Mouse (Mus musculus) kidney, adult 2 months (tissue): Measurements from ENCODE around the gene Myh11.

Experiments used
- CTCF ChIP-seq: fragments of 200-500 bp; conservative IDR thresholded peaks from 2 replicates; pipeline ENCODE4 v1.5.1; 2011; ENCODE audit warnings: low read depth, mild to moderate bottlenecking, control low read depth, low read length, moderate library complexity, mixed read lengths; ENCODE audit not compliant: insufficient read depth, insufficient read length
- POLR2A ChIP-seq: fragments of 200-500 bp; IDR thresholded peaks from one replicate; pipeline ENCODE4 v1.6.1; 2011; ENCODE audit warnings: low read depth, low read length, control low read depth

DNA sequence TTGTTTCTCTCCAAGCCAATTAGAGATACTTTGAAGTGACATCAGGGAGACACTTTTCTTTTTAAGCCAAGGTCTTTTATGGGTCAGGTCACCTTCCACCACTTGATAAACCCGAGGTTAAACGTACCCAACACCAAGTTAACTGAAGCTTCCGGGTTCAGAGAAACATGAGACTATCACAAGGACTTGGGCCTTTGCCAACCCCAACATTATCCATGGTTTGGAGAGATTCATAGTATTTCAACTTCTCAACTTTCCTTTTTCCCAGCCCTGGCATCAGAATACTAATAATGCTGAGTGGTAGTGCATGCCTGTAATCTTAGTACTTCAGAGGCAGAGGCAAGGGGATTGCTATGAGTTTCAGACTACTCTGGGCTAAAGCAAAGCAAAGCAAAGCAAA is 49.1 kb downstream of the Myh11 start:
- no peak for TF ChIP-seq CTCF
- no peak for TF ChIP-seq POLR2A
